Mouse (Mus musculus) urinary bladder, postnatal 0 days (tissue): ENCODE data around the gene Ceacam12. TPM values are rescaled to one million over a fixed set of nuclear protein-coding genes. Genes with fewer than 3 reads are reported as not detected.

Experiments used
- microRNA-seq: library from miRNA; unstranded; fragments of <30 nt; microRNA quantifications from one replicate; pipeline ENCODE4, GENCODE M21; 2016
- polyA plus RNA-seq: library from polyadenylated mRNA; unstranded; fragments of >200 nt; fragmentation: Nextera tagmentation; extraction: Ambion mirVana; gene quantifications from 2 replicates; pipeline ENCODE4 v1.2.1, GENCODE M21; 2015

The Ceacam12 gene
- polyA plus RNA-seq, result not detected in 2 replicates

DNA sequence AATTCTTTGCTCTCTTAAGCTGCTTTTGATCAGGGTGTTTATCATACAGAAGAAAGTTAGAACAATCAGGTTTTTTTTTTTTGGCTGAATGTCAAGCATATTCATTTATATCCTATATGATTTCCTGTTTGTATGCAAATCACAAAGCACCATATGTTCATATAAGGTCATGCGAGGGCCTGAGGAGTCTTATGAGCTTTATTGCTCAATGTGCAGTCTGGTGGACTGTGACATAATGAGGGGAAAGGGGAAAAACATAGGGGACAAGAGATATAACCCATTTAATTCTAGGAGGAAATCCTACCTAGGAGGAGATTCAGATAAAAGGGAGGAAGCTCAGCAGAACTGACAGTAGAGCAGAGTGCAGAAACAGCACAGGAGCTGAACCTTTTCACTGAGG, at the start of gene Ceacam12:
Gene Ceacam12, plus strand, starts transcription at position 301 of the 400 bp plus-strand sequence.

Small RNAs within 50 kb of the gene (microRNA-seq; reads per million reads assigned to microRNA genes)
- not detected for gene Gm22414

Other genes starting within 250 kb of the Ceacam12 start
- not detected in 2 replicates for gene Gm5155, start 194.2 kb upstream of the Ceacam12 start, polyA plus RNA-seq
- gene Ceacam11, start 93.8 kb upstream of the Ceacam12 start, polyA plus RNA-seq, result not detected in 2 replicates
- not detected in 2 replicates for gene Ceacam13, start 56.0 kb upstream of the Ceacam12 start, polyA plus RNA-seq
- not detected in 2 replicates for gene Igfl3, start 110.6 kb downstream of the Ceacam12 start, polyA plus RNA-seq
- not detected in 2 replicates for gene Mill1, start 179.4 kb downstream of the Ceacam12 start, polyA plus RNA-seq